Mouse (Mus musculus) liver (tissue): ENCODE measurements around the gene Gm9046.
"Not testable (repeated sequence)": the region's sequence is repeated elsewhere in the genome, so short reads cannot be mapped to it uniquely, and the experiment has no call there.

Experiments used
- DNase-seq: peaks from one replicate; pipeline ENCODE4 v3.0.0-alpha.2; 2020; ENCODE audit warnings: mixed read lengths

Gm9046 gene

DNA sequence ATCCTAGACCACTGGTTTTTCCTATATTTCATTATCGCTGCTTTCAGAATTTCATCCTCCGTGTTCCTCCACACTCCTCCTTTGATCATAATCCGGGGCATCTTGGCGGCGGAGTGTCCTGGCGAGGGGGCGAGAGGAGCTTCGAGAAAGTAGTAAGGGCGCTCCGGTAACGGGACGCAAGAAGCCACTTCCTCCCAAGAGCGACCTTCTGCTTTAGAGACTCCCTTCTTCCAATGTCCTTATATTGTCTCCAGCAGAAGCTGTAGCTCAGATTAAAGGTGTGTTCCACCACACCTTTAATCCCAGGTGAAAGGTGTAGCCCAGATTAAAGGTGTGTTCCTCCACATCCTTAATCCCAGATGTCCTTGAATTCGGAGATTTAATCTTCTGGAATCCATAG lies at the start of gene Gm9046:
Gene Gm9046 (minus strand): TSS at position 101 of the 400 bp plus-strand sequence.
- DNase-seq = not testable (repeated sequence)

DNA sequence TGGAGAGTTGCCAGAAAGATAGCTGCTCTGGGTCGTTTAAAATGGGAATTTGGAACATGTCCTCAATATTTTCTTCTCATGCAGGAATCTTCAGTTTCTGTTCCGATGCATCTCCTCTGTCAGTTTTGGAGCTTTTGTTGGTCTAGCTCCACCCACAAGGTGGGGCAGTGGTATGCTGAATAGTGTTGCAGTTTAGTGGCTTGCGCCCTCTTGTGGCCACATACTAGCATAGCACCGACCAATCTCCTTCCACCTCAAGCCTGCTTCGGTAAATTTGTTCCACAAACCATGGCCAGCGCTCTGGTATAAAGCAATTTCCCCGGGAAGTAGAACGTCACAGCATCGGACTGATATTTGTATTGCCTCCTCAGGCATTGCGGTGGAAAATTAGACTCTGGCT lies 27.4 kb upstream of the Gm9046 start:
- DNase-seq = peak; percentile 76

DNA sequence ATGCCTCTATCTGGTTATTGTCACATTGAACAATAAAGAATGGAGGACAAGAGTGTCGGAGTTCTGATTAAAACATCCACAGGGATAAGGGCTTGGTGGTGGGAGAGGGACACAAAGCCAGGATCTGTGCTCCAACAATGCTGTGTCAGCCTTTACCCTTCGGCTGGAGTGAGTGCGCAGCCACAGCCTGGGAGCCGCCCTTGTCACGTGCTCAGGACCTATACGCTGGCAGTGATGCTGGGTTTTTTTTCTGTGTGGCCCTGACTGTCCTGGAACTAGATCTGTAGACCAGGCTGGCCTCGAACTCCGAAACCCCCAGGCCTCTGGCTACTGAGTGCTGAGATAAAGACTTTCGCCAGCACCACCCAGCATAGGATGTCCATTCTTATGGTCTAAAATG lies 26.5 kb upstream of the Gm9046 start:
- no peak for DNase-seq

DNA sequence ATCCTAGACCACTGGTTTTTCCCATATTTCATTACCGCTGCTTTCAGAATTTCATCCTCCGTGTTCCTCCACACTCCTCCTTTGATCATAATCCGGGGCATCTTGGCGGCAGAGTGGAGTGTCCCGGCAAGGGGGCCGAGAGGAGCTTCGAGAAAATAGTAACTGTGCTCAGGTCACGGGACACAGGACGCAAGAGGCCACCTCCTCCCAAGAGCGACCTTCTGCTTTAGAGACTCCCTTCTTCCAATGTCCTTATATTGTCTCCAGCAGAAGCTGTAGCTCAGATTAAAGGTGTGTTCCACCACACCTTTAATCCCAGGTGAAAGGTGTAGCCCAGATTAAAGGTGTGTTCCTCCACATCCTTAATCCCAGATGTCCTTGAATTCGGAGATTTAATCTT lies 10.9 kb upstream of the Gm9046 start, which contains the start of gene Gm9049:
Gene Gm9049 (minus strand): TSS at position 101 of the 400 bp plus-strand sequence.
- DNase-seq = not testable (repeated sequence)

DNA sequence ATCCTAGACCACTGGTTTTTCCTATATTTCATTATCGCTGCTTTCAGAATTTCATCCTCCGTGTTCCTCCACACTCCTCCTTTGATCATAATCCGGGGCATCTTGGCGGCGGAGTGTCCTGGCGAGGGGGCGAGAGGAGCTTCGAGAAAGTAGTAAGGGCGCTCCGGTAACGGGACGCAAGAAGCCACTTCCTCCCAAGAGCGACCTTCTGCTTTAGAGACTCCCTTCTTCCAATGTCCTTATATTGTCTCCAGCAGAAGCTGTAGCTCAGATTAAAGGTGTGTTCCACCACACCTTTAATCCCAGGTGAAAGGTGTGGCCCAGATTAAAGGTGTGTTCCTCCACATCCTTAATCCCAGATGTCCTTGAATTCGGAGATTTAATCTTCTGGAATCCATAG lies 5.5 kb upstream of the Gm9046 start, which contains the start of gene Gm9048:
Gene Gm9048 (minus strand): TSS at position 101 of the 400 bp plus-strand sequence.
- DNase-seq = not testable (repeated sequence)

DNA sequence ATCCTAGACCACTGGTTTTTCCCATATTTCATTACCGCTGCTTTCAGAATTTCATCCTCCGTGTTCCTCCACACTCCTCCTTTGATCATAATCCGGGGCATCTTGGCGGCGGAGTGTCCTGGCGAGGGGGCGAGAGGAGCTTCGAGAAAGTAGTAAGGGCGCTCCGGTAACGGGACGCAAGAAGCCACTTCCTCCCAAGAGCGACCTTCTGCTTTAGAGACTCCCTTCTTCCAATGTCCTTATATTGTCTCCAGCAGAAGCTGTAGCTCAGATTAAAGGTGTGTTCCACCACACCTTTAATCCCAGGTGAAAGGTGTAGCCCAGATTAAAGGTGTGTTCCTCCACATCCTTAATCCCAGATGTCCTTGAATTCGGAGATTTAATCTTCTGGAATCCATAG lies 5.3 kb downstream of the Gm9046 start, which contains the start of gene Gm9045:
Gene Gm9045 (minus strand): TSS at position 101 of the 400 bp plus-strand sequence.
- not testable (repeated sequence) for DNase-seq

DNA sequence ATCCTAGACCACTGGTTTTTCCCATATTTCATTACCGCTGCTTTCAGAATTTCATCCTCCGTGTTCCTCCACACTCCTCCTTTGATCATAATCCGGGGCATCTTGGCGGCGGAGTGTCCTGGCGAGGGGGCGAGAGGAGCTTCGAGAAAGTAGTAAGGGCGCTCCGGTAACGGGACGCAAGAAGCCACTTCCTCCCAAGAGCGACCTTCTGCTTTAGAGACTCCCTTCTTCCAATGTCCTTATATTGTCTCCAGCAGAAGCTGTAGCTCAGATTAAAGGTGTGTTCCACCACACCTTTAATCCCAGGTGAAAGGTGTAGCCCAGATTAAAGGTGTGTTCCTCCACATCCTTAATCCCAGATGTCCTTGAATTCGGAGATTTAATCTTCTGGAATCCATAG lies 10.7 kb downstream of the Gm9046 start, which contains the start of gene Gm9044:
Gene Gm9044 (minus strand): TSS at position 101 of the 400 bp plus-strand sequence.
- DNase-seq = not testable (repeated sequence)

DNA sequence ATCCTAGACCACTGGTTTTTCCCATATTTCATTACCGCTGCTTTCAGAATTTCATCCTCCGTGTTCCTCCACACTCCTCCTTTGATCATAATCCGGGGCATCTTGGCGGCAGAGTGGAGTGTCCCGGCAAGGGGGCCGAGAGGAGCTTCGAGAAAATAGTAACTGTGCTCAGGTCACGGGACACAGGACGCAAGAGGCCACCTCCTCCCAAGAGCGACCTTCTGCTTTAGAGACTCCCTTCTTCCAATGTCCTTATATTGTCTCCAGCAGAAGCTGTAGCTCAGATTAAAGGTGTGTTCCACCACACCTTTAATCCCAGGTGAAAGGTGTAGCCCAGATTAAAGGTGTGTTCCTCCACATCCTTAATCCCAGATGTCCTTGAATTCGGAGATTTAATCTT lies 16.2 kb downstream of the Gm9046 start, which contains the start of gene Gm9040:
Gene Gm9040 (minus strand): TSS at position 101 of the 400 bp plus-strand sequence.
- not testable (repeated sequence) for DNase-seq

DNA sequence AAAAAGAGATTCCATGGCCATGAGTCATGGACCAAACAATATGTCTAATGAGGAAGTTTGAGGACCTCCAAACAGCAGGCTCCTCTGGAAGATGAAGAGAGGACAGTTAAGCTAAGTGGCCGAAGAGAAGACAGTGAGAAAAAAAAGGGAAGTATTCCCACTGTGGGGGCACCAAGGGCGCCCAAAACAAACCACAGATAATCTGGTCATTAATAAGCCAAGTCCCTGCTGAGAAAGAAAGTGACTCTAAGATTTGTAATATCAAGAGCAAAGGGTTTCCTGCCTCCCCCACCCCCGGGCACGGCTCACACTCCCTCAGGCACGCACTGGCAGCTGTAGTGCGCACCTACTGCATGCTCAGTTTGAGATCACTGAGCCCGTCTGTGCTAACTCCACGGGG lies 24.0 kb downstream of the Gm9046 start:
- no peak for DNase-seq

DNA sequence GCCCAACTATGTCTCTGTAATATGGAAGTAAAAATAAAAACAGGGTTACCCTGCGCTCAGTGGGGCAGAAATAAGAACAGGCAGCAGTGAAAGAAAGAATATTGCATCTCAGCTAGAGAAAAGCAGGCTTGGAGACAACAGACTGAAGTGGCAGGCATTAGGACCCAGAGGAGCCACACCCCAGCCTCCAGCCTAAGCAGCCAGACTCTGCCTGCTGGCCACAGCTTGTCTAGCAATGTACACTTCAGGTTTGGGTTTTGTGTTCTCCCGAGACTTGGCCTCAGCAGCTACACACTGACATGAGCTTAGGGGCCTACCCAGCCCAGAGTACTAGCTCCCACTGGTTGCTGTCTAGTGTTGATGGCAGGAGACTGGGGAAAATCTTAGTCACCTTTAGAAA lies 40.9 kb downstream of the Gm9046 start:
- not testable (repeated sequence) for DNase-seq

DNA sequence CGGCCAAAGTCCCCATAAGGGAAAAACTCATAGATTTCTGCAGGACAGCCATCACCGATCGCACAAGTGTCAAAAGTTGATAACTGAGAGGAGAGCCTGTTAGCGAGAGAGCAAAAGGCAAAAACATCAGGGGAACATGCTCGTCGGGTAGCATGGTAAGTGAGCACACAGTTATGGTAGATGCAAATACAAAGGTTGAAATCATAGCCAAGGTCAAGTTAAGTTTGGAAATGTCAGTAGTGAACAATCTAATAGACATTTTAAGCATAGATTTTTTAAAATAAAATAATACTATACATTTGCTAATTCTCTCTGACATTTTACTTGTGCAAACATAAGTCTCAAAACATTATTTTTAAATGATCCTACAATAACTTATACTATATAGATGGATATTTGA lies 48.1 kb downstream of the Gm9046 start, which contains the start of gene Iltifb:
Gene Iltifb (minus strand): TSS at position 101 of the 400 bp plus-strand sequence.
- DNase-seq = no peak
